In the genomic region with DNA sequence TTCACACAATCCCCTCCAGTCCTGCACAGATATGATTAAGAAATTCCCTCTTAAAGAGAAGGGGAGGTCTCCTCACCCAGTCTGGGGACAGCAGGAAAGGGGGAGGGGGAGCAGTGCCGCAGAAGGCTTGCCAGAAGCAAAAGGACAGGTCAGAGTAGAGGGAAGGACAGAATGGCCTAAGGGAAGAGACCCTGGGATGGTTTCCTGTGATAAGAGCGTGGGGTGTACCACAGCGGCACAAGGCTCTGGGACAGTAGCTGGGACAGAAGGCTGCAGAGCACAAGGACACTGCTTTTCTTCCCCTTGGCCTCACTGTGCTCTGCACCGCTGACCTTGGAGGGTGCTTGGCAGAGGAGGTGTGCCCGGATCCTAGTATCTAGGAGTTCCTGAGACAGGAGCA, we compare ENCODE assay signal across 8 mouse cellular contexts. TPM values are rescaled to one million over a fixed set of nuclear protein-coding genes. Genes with fewer than 3 reads are reported as not detected.
DNase-seq lines count a peak whose midpoint lies in the region; ATAC-seq lines count a peak whose summit lies in the region.

No protein-coding gene starts in this region.

- 12% methylated on average over 5 of the region's 5 CpGs for WGBS in heart, embryonic 12.5 days
- WGBS in hindbrain, embryonic 14.5 days, result 34% methylated on average over 5 of the region's 5 CpGs
- WGBS in midbrain, embryonic 11.5 days, result 51% methylated on average over 5 of the region's 5 CpGs

- peak overlapping the region; percentile 98 for H3K27ac ChIP-seq in heart, embryonic 12.5 days (ENCODE audit: poor library complexity, severe bottlenecking)
- H3K27ac ChIP-seq in hindbrain, embryonic 14.5 days, result peak overlapping the region; percentile 76
- no peak overlapping the region for H3K27ac ChIP-seq in midbrain, embryonic 11.5 days (ENCODE audit: low read depth, low read length)

- H3K36me3 ChIP-seq in heart, embryonic 12.5 days, result no peaks in the 10 kb centered on the region
- H3K36me3 ChIP-seq in hindbrain, embryonic 14.5 days (replicated peaks; ENCODE audit: control insufficient read depth, insufficient read depth), result no peaks in the 10 kb centered on the region
- H3K36me3 ChIP-seq in midbrain, embryonic 11.5 days (ENCODE audit: control insufficient read depth, insufficient read depth, low read length), result no peaks in the 10 kb centered on the region

- H3K4me1 ChIP-seq in heart, embryonic 12.5 days (replicated peaks), result peaks cover 49% of the 10 kb centered on the region
- peaks cover 24% of the 10 kb centered on the region for H3K4me1 ChIP-seq in hindbrain, embryonic 14.5 days (replicated peaks; ENCODE audit: control insufficient read depth, insufficient read depth, low read length)
- peaks cover 16% of the 10 kb centered on the region for H3K4me1 ChIP-seq in midbrain, embryonic 11.5 days (ENCODE audit: control insufficient read depth, insufficient read depth, low read length)

- DNase-seq in heart, adult 8-10 months (ENCODE audit: low spot score), result no peak
- DNase-seq in adrenal gland, postnatal 36 days, result peak; percentile 31 to 48
- no peak for DNase-seq in hindbrain, embryonic 14.5 days (ENCODE audit: low spot score)
- DNase-seq in midbrain, embryonic 11.5 days (ENCODE audit: low spot score, missing footprints), result peak; percentile 86
- DNase-seq in right cerebral cortex, postnatal 25 days, result no peak
- DNase-seq in thymus, postnatal 14 days, result no peak
- no peak for DNase-seq in right cerebral cortex, postnatal 14 days

- peak overlapping the region; percentile 68 for H3K4me2 ChIP-seq in heart, embryonic 12.5 days
- H3K4me2 ChIP-seq in hindbrain, embryonic 14.5 days (replicated peaks), result peak overlapping the region; percentile 47; the same call in 1 of the 2 replicates
- no peak overlapping the region for H3K4me2 ChIP-seq in midbrain, embryonic 11.5 days

- peak overlapping the region; percentile 65 for H3K9ac ChIP-seq in heart, embryonic 12.5 days
- 0 out of 2 replicates have a peak overlapping the region, but pooled peaks have one; percentile 49 for H3K9ac ChIP-seq in hindbrain, embryonic 14.5 days
- no peak overlapping the region for H3K9ac ChIP-seq in midbrain, embryonic 11.5 days (ENCODE audit: low read length)

- peak overlapping the region; percentile 27; the same call in 1 of the 2 replicates for H3K4me3 ChIP-seq in heart, embryonic 12.5 days
- no peak overlapping the region for H3K4me3 ChIP-seq in hindbrain, embryonic 14.5 days (replicated peaks; ENCODE audit: low read length)
- H3K4me3 ChIP-seq in midbrain, embryonic 11.5 days (ENCODE audit: low read depth, low read length), result no peak overlapping the region

- peaks cover 4% of the 10 kb centered on the region; the same call in 1 of the 2 replicates for H3K9me3 ChIP-seq in heart, embryonic 12.5 days (replicated peaks)
- no peaks in the 10 kb centered on the region for H3K9me3 ChIP-seq in hindbrain, embryonic 14.5 days (ENCODE audit: control insufficient read depth, low read length)
- no peaks in the 10 kb centered on the region for H3K9me3 ChIP-seq in midbrain, embryonic 11.5 days (ENCODE audit: control insufficient read depth, low read length)

- H3K27me3 ChIP-seq in heart, embryonic 12.5 days (replicated peaks), result no peaks in the 10 kb centered on the region
- no peaks in the 10 kb centered on the region for H3K27me3 ChIP-seq in hindbrain, embryonic 14.5 days (ENCODE audit: control insufficient read depth, insufficient read depth, low read length)
- H3K27me3 ChIP-seq in midbrain, embryonic 11.5 days (ENCODE audit: control insufficient read depth, insufficient read depth, low read length), result peaks cover 5% of the 10 kb centered on the region; the same call in 1 of the 2 replicates

- ATAC-seq in heart, embryonic 12.5 days (ENCODE audit: insufficient number of reproducible peaks, low FRiP score), result peak; percentile 64
- no peak; the same call in 1 of the 2 replicates for ATAC-seq in hindbrain, embryonic 14.5 days (ENCODE audit: low FRiP score)
- ATAC-seq in midbrain, embryonic 11.5 days (ENCODE audit: low FRiP score), result 0 out of 2 replicates have a peak, but pooled peaks have one; percentile 11

RNA-seq across cellular contexts. Expression of gene Nol4l, which starts 31.8 kb away (rescaled TPM):
- polyA plus RNA-seq in heart, embryonic 12.5 days (2016; fragmentation: Nextera tagmentation; extraction: Ambion mirVana), result 14.9 and 15.2 TPM in 2 replicates
- total RNA-seq in heart, adult 8-10 months (2022), result 1 to 10 TPM; 2.2 to 3.6 (median 3.0) TPM
- total RNA-seq in adrenal gland, postnatal 36 days (2021), result 10 to 100 TPM; 12.8 to 13.3 TPM
- 44.8 and 49.8 TPM in 2 replicates for polyA plus RNA-seq in hindbrain, embryonic 14.5 days (2014; fragmentation: Nextera tagmentation; extraction: Ambion mirVana)
- polyA plus RNA-seq in midbrain, embryonic 11.5 days (2014; fragmentation: Nextera tagmentation; extraction: Ambion mirVana), result 19.5 and 19.9 TPM in 2 replicates

Comparison
In these comparisons a context has a peak if more than half of its experiments do, and no peak if none do; other contexts are left out.
1. DNase-seq: peak in adrenal gland, postnatal 36 days (2 of 2) and midbrain, embryonic 11.5 days (single experiment); none in heart, adult 8-10 months (single experiment), hindbrain, embryonic 14.5 days (single experiment), right cerebral cortex, postnatal 25 days (single experiment), thymus, postnatal 14 days (single experiment) and right cerebral cortex, postnatal 14 days (single experiment).